Mouse (Mus musculus) cortical plate, adult 2 months (tissue): ENCODE results near the gene Kcnk13.

Experiments used
- CTCF ChIP-seq: fragments of 200-500 bp; IDR thresholded peaks from 2 replicates; pipeline ENCODE4 v1.5.1; 2011; ENCODE audit warnings: mild to moderate bottlenecking, control low read depth, low read length; ENCODE audit not compliant: insufficient read depth; ENCODE audit errors: extremely low read depth
- POLR2A ChIP-seq: fragments of 200-500 bp; IDR thresholded peaks from 2 replicates; pipeline ENCODE4 v1.6.1; 2011; ENCODE audit warnings: mild to moderate bottlenecking, low read length, control low read depth; ENCODE audit not compliant: insufficient read depth; ENCODE audit errors: extremely low read depth

GRCm38 (mm10) chr12:100090750-100091149 is 126.5 kb downstream of the Kcnk13 start:
- no peak for TF ChIP-seq POLR2A
- no peak for TF ChIP-seq CTCF
